Mouse (Mus musculus): ENCODE results near the gene Ints14. TPM values are rescaled to one million over a fixed set of nuclear protein-coding genes. Genes with fewer than 3 reads are reported as not detected.

Ints14 gene
- total RNA-seq, 1 experiment from 2014 or later: 37.1 TPM

Other genes with a start within 250 kb of the Ints14 start
- 119 and 130 TPM in 2 replicates for gene Rab11a, start 223.1 kb upstream of the Ints14 start, total RNA-seq (2017)
- 46.0 and 49.2 TPM in 2 replicates for gene Dennd4a, start 149.6 kb upstream of the Ints14 start, total RNA-seq (2017)
- gene Slc24a1, start 9.3 kb upstream of the Ints14 start, total RNA-seq (2017): 0.18 TPM in 1 of 2 replicates, not detected in the other
- gene Hacd3, start 60.8 kb downstream of the Ints14 start, total RNA-seq (2017): 53.3 and 55.0 TPM in 2 replicates
- 88.1 and 91.0 TPM in 2 replicates for gene Dpp8, start 71.5 kb downstream of the Ints14 start, total RNA-seq (2017)
- gene Igdcc4, start 140.6 kb downstream of the Ints14 start, total RNA-seq (2017): 0.15 and 0.41 TPM in 2 replicates
- not detected in 2 replicates for gene Igdcc3, start 180.3 kb downstream of the Ints14 start, total RNA-seq (2017)
- 2.0 and 3.1 TPM in 2 replicates for gene Parp16, start 234.4 kb downstream of the Ints14 start, total RNA-seq (2017)